Mouse (Mus musculus): ENCODE results near the gene Scn11a. TPM values are rescaled to one million over a fixed set of nuclear protein-coding genes. Genes with fewer than 3 reads are reported as not detected.

The Scn11a gene
- total and polyA plus RNA-seq, 3 experiments: 0.13 to 0.54 (median 0.13) TPM

GRCm38 (mm10) chr9:119792505-119792904 lies 32.8 kb downstream of the Scn11a start:
- peak; percentile 49 for DNase-seq (ENCODE audit: extremely low read depth)
- Histone ChIP-seq H3K27ac (ENCODE audit: insufficient read depth, low read depth) (no peak overlapping the region), H3K4me2 (ENCODE audit: insufficient read depth, low read depth, poor library complexity, severe bottlenecking) (no peak overlapping the region), H3K4me1 (ENCODE audit: control insufficient read depth in 1 of 2, insufficient read depth in 2 of 2) (peaks cover 0 to 4% of the 10 kb centered on the region in 2 experiments; a peak in 1 of 4 replicates), H3K27me3 (replicated peaks) (no peaks in the 10 kb centered on the region), H3K36me3 (replicated peaks in 1 of 2; ENCODE audit: control insufficient read depth in 1 of 2, insufficient read depth in 1 of 2, low read length in 1 of 2) (no peaks in the 10 kb centered on the region), H3K4me3 (replicated peaks in 1 of 3; ENCODE audit: low read depth in 2 of 3, low read length in 2 of 3, poor library complexity in 1 of 3) (no peak overlapping the region), H3K9me3 (replicated peaks; ENCODE audit: low read length) (no peaks in the 10 kb centered on the region), H3K79me2 (replicated peaks; ENCODE audit: control insufficient read depth, extremely low read depth, insufficient read depth, poor library complexity, severe bottlenecking) (no peaks in the 10 kb centered on the region), H3K9ac (ENCODE audit: insufficient read depth, low read depth) (no peak overlapping the region)
- in situ Hi-C loops (cut with MboI; ENCODE audit: low pct_ligation_motif_present, low pct_unique_long_range_greater_than_20kb, low sequenced_read_pairs): loop anchor here (10.0 kb wide), 2 partner anchors 52 to 92 kb away; no protein-coding TSS in a partner anchor
- TF ChIP-seq BHLHE40 (IDR thresholded peaks at IDR 0.05; ENCODE audit: low read depth, low read length) (no peak), GABPA (IDR thresholded peaks at IDR 0.05; ENCODE audit: insufficient replicate concordance, low read depth, low read length) (no peak), USF2 (conservative IDR thresholded peaks at IDR 0.05; ENCODE audit: low read depth, low read length) (no peak), E2F4 (IDR thresholded peaks at IDR 0.05; ENCODE audit: insufficient replicate concordance, low read depth, low read length) (no peak), UBTF (IDR thresholded peaks at IDR 0.05; ENCODE audit: low read depth, low read length) (no peak), ZMIZ1 (IDR thresholded peaks at IDR 0.05; ENCODE audit: low read depth, low read length) (no peak), SMC3 (IDR thresholded peaks at IDR 0.05; ENCODE audit: low read depth, low read length) (peak; percentile 90), ZC3H11A (IDR thresholded peaks at IDR 0.05; ENCODE audit: low read depth, low read length) (peak; percentile 49; the same call in 1 of the 2 replicates), PAX5 (IDR thresholded peaks at IDR 0.05; ENCODE audit: low read length) (no peak), ZKSCAN1 (IDR thresholded peaks at IDR 0.05; ENCODE audit: borderline replicate concordance, low read depth, low read length) (no peak), CTCF (conservative IDR thresholded peaks at IDR 0.05 in 1 of 2, IDR thresholded peaks at IDR 0.05 in 1 of 2; ENCODE audit: low read depth in 2 of 2, low read length in 2 of 2) (peak; percentile 41 to 76; a peak in 3 of 4 replicates), TCF12 (IDR thresholded peaks at IDR 0.05; ENCODE audit: low read depth, low read length) (no peak), MYC (IDR thresholded peaks at IDR 0.05; ENCODE audit: low read depth, low read length) (no peak), HCFC1 (IDR thresholded peaks at IDR 0.05; ENCODE audit: low read depth, low read length) (no peak), NELFE (IDR thresholded peaks at IDR 0.05; ENCODE audit: low read depth, low read length) (no peak), ETS1 (conservative IDR thresholded peaks at IDR 0.05; ENCODE audit: low read depth, low read length) (no peak), RAD21 (IDR thresholded peaks at IDR 0.05; ENCODE audit: low read depth, low read length) (peak; percentile 67), MAZ (IDR thresholded peaks at IDR 0.05; ENCODE audit: low read depth, low read length) (no peak), KAT2A (IDR thresholded peaks at IDR 0.05; ENCODE audit: insufficient replicate concordance, low read length) (no peak)
- dilution Hi-C loops (cut with MboI; ENCODE audit: extremely low pct_ligation_motif_present, extremely low pct_unique_long_range_greater_than_20kb, low sequenced_read_pairs): no loop called here

- Histone ChIP-seq H3K4me2 (ENCODE audit: insufficient read depth, low read depth, poor library complexity, severe bottlenecking) (no peak overlapping the region), H3K9me3 (replicated peaks; ENCODE audit: low read length) (peaks cover 2% of the 10 kb centered on the region), H3K9ac (ENCODE audit: insufficient read depth, low read depth) (no peak overlapping the region), H3K36me3 (replicated peaks in 1 of 2; ENCODE audit: control insufficient read depth in 1 of 2, insufficient read depth in 1 of 2, low read length in 1 of 2) (no peaks in the 10 kb centered on the region), H3K27me3 (replicated peaks) (no peaks in the 10 kb centered on the region), H3K27ac (ENCODE audit: insufficient read depth, low read depth) (no peak overlapping the region), H3K4me3 (replicated peaks in 1 of 3; ENCODE audit: low read depth in 2 of 3, low read length in 2 of 3, poor library complexity in 1 of 3) (no peak overlapping the region), H3K79me2 (replicated peaks; ENCODE audit: control insufficient read depth, extremely low read depth, insufficient read depth, poor library complexity, severe bottlenecking) (no peaks in the 10 kb centered on the region), H3K4me1 (ENCODE audit: control insufficient read depth in 1 of 2, insufficient read depth in 2 of 2) (no peaks in the 10 kb centered on the region)
- no peak for DNase-seq (ENCODE audit: extremely low read depth)
- in situ Hi-C loops (cut with MboI; ENCODE audit: low pct_ligation_motif_present, low pct_unique_long_range_greater_than_20kb, low sequenced_read_pairs) (no loop called here), dilution Hi-C loops (cut with MboI; ENCODE audit: extremely low pct_ligation_motif_present, extremely low pct_unique_long_range_greater_than_20kb, low sequenced_read_pairs) (no loop called here)
- TF ChIP-seq JUND (conservative IDR thresholded peaks at IDR 0.05; ENCODE audit: low read depth, low read length) (no peak), PAX5 (IDR thresholded peaks at IDR 0.05; ENCODE audit: low read length) (no peak), BHLHE40 (IDR thresholded peaks at IDR 0.05; ENCODE audit: low read depth, low read length) (no peak), ZKSCAN1 (IDR thresholded peaks at IDR 0.05; ENCODE audit: borderline replicate concordance, low read depth, low read length) (no peak), TCF12 (IDR thresholded peaks at IDR 0.05; ENCODE audit: low read depth, low read length) (no peak), POLR2A (IDR thresholded peaks at IDR 0.05; ENCODE audit: low read depth, low read length) (no peak)
Observed at GRCm38 (mm10) chr9:119780901-119781300, 44.4 kb downstream of the Scn11a start.

All from CH12.LX (cell line).